Mouse (Mus musculus): ENCODE data around the gene Mars.

DNA sequence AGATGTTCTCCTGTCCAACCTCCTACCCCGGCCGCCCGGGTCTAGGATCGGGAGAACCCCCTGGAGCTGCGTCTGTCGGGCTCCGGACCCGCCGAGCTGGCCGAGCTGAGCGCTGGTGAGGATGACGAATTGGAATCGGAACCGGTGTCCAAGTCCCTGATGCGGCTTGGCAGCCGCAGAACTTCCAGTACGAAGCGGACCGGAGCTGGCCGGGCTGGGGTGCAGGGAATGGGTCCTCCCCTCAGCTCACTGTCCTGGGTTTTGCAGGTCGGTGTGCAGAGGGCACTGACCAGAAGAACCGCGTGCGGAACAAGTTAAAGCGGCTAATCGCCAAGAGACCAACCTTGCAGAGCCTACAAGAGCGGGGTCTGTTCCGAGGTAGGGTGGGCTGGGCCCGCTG is 15.2 kb upstream of the Mars start:
- TF ChIP-seq CTCF (IDR thresholded peaks at IDR 0.05; ENCODE audit: insufficient read depth, low read depth, low read length), result no peak
- TF ChIP-seq POLR2A (IDR thresholded peaks at IDR 0.05; ENCODE audit: insufficient read depth, low read depth, low read length), result no peak

Data from olfactory bulb, adult 2 months (tissue).